Mouse (Mus musculus) kidney, postnatal 36 days (tissue): ENCODE measurements around the gene Ric8a.

Experiments
- DNase-seq, 2 experiments: peaks; one replicate each; pipeline ENCODE4 v3.0.0; 2021 to 2022; ENCODE audit warnings: mixed read lengths in 2 of 2

The Ric8a gene

GRCm38 (mm10) chr7:140856785-140857549, at the start of gene Ric8a:
Gene Ric8a, plus strand, starts transcription at chr7:140856957.
- DNase-seq = peak; percentile 93 to 94

GRCm38 (mm10) chr7:140810496-140810895, 46.3 kb upstream of the Ric8a start:
- DNase-seq = no peak

- DNase-seq = no peak
Observed at GRCm38 (mm10) chr7:140811714-140812113, 45.0 kb upstream of the Ric8a start.

GRCm38 (mm10) chr7:140812850-140813249, 43.9 kb upstream of the Ric8a start:
- no peak for DNase-seq

- DNase-seq = no peak
Observed at GRCm38 (mm10) chr7:140820173-140820572, 36.6 kb upstream of the Ric8a start.

GRCm38 (mm10) chr7:140821305-140821652, 35.5 kb upstream of the Ric8a start:
- DNase-seq = no peak

GRCm38 (mm10) chr7:140821653-140822329, 35.0 kb upstream of the Ric8a start, which contains the start of gene Zfp941:
Gene Zfp941, minus strand, starts transcription at chr7:140822178.
- peak; percentile 58 to 73 for DNase-seq

GRCm38 (mm10) chr7:140822731-140823130, 34.0 kb upstream of the Ric8a start:
- DNase-seq = no peak

- DNase-seq = peak; percentile 80 to 92
Observed at GRCm38 (mm10) chr7:140828171-140828881, 28.4 kb upstream of the Ric8a start.

GRCm38 (mm10) chr7:140831447-140831846, 25.3 kb upstream of the Ric8a start:
- DNase-seq = no peak

- DNase-seq = no peak
Observed at GRCm38 (mm10) chr7:140833341-140833740, 23.4 kb upstream of the Ric8a start.

- peak; percentile 36 to 57 for DNase-seq
Observed at GRCm38 (mm10) chr7:140834968-140835757, 21.6 kb upstream of the Ric8a start, which contains the start of gene Urah. Gene Urah, plus strand, starts transcription at chr7:140835018.

GRCm38 (mm10) chr7:140835758-140836087, 21.0 kb upstream of the Ric8a start:
- no peak for DNase-seq

GRCm38 (mm10) chr7:140836243-140837115, 20.3 kb upstream of the Ric8a start:
- no peak for DNase-seq

GRCm38 (mm10) chr7:140839556-140839955, 17.2 kb upstream of the Ric8a start:
- DNase-seq = no peak

GRCm38 (mm10) chr7:140840750-140841735, 15.7 kb upstream of the Ric8a start:
- no peak for DNase-seq

GRCm38 (mm10) chr7:140843806-140844205, 13.0 kb upstream of the Ric8a start:
- no peak for DNase-seq

- DNase-seq = peak; percentile 82 to 97
Observed at GRCm38 (mm10) chr7:140844905-140845665, 11.7 kb upstream of the Ric8a start, which contains the start of gene Scgb1c1. Gene Scgb1c1, plus strand, starts transcription at chr7:140845547.

GRCm38 (mm10) chr7:140845683-140846082, 11.1 kb upstream of the Ric8a start:
- no peak for DNase-seq

- no peak for DNase-seq
Observed at GRCm38 (mm10) chr7:140846676-140847075, 10.1 kb upstream of the Ric8a start.
